14 mouse cellular contexts compared by ENCODE assay signal in genomic region chr4:137677906-137678305, GRCm38 (mm10). TPM values are rescaled to one million over a fixed set of nuclear protein-coding genes. Genes with fewer than 3 reads are reported as not detected.
A peak's percentile ranks its signal among the peaks of the same experiment; 100 is the strongest.
DNase-seq lines count a peak whose midpoint lies in the region.
"Had no signal": no experiment of that assay in that cellular context is flagged by ENCODE, and none has a peak within 500 bp of the region (broad histone marks: within the 10 kb centered on the region; RNA-seq: fewer than 3 reads in every experiment).

No protein-coding gene starts in this region.

- intact Hi-C loops in left cerebral cortex, postnatal 4 days (cut with DNase I) = loop anchor here (2.0 kb wide), 1 partner anchor 39 kb away; no protein-coding TSS in a partner anchor

- H3K27ac ChIP-seq in heart, embryonic 10.5 days = no peak overlapping the region
- H3K27ac ChIP-seq: limb, embryonic 12.5 days; liver, embryonic 15.5 days; neural tube, embryonic 13.5 days had no signal

- no peaks in the 10 kb centered on the region for H3K36me3 ChIP-seq in heart, embryonic 10.5 days
- H3K36me3 ChIP-seq: limb, embryonic 12.5 days; liver, embryonic 15.5 days; neural tube, embryonic 13.5 days had no signal

- no peaks in the 10 kb centered on the region for H3K9me3 ChIP-seq in heart, embryonic 10.5 days
- H3K9me3 ChIP-seq: limb, embryonic 12.5 days; liver, embryonic 15.5 days; neural tube, embryonic 13.5 days had no signal

- WGBS in heart, embryonic 10.5 days = 71% methylated on average over 5 of the region's 5 CpGs

- peaks cover 91% of the 10 kb centered on the region for H3K27me3 ChIP-seq in heart, embryonic 10.5 days (ENCODE audit: insufficient read depth, poor library complexity, severe bottlenecking)

- peak; percentile 26 for DNase-seq in heart, adult 8-10 months (ENCODE audit: low spot score)
- no peak for DNase-seq in heart, embryonic 10.5 days (ENCODE audit: low spot score)
- peak; percentile 74 for DNase-seq in left cerebral cortex, postnatal 4 days
- no peak for DNase-seq in left cerebral cortex, adult 11 months (ENCODE audit: low spot score)
- peak; percentile 81 for DNase-seq in cerebellum, adult 8-10 months
- DNase-seq in skeletal muscle tissue, adult 2 months (ENCODE audit: low read depth, low spot score) = peak; percentile 34
- no peak for DNase-seq in layer of hippocampus, adult 11-12 months (ENCODE audit: low spot score)
- DNase-seq: forebrain, postnatal 0 days; heart, postnatal 36 days; kidney, postnatal 10 days; lung, postnatal 14 days had no signal

- peaks cover 15% of the 10 kb centered on the region for H3K4me1 ChIP-seq in heart, embryonic 10.5 days

- no peak overlapping the region for H3K4me3 ChIP-seq in heart, embryonic 10.5 days
- H3K4me3 ChIP-seq: limb, embryonic 12.5 days; liver, embryonic 15.5 days; neural tube, embryonic 13.5 days had no signal

RNA-seq across cellular contexts. Expression of gene Rap1gap, which starts 13.4 kb away (rescaled TPM):
- 10 to 100 TPM; 12.1 to 16.5 (median 14.5) TPM for total RNA-seq in heart, adult 8-10 months (2022)
- polyA plus RNA-seq in heart, embryonic 10.5 days (2016; fragmentation: Nextera tagmentation; extraction: Ambion mirVana) = 6.7 and 8.0 TPM in 2 replicates
- total RNA-seq in left cerebral cortex, postnatal 4 days (2021) = 100 to 1,000 TPM; 147 to 164 TPM

Comparison
In these comparisons a context has a peak if more than half of its experiments do, and no peak if none do; other contexts are left out.
1. DNase-seq: peak in heart, adult 8-10 months (single experiment), left cerebral cortex, postnatal 4 days (single experiment), cerebellum, adult 8-10 months (single experiment) and skeletal muscle tissue, adult 2 months (single experiment); none in heart, embryonic 10.5 days (single experiment), left cerebral cortex, adult 11 months (single experiment) and layer of hippocampus, adult 11-12 months (single experiment).
2. RNA of gene Rap1gap, which starts 13.4 kb away (total RNA-seq): 147 to 164 TPM in left cerebral cortex, postnatal 4 days; 12.1 to 16.5 TPM in heart, adult 8-10 months; every median in the first group is over 4 times any median in the second.